Mouse (Mus musculus) liver, adult 2 months (tissue): ENCODE data around the gene Cacna1g. TPM values are rescaled to one million over a fixed set of nuclear protein-coding genes. Genes with fewer than 3 reads are reported as not detected.

ENCODE experiments used
- DNase-seq: peaks from one replicate; pipeline ENCODE4 v3.0.0-alpha.2; 2011; ENCODE audit warnings: low read depth, low spot score; ENCODE audit errors: extremely low read depth
- H3K27ac ChIP-seq: fragments of 200-500 bp; replicated peaks from 2 replicates; pipeline ENCODE4 v1.5.1; 2012; ENCODE audit warnings: low read depth, mild to moderate bottlenecking, control low read depth, inconsistent platforms, low read length; ENCODE audit not compliant: insufficient read depth
- H3K27me3 ChIP-seq: fragments of 200-500 bp; 2 replicates; pipeline ENCODE4 v1.6.1; 2012; ENCODE audit warnings: mild to moderate bottlenecking, moderate library complexity, low read length, inconsistent platforms; ENCODE audit not compliant: control insufficient read depth, insufficient read depth
- H3K36me3 ChIP-seq: fragments of 200-500 bp; 2 replicates; pipeline ENCODE4 v1.6.1; 2012; ENCODE audit warnings: low read length, inconsistent platforms; ENCODE audit not compliant: control insufficient read depth, insufficient read depth
- H3K4me1 ChIP-seq: fragments of 200-500 bp; 2 replicates; pipeline ENCODE4 v1.6.1; 2011; ENCODE audit warnings: low read length; ENCODE audit not compliant: control insufficient read depth, insufficient read depth
- H3K4me3 ChIP-seq: fragments of 200-500 bp; 2 replicates; pipeline ENCODE4 v1.5.1; 2011; ENCODE audit warnings: low read depth, mild to moderate bottlenecking, control low read depth, low read length, moderate library complexity; ENCODE audit not compliant: insufficient read depth
- H3K79me2 ChIP-seq: fragments of 200-500 bp; 2 replicates; pipeline ENCODE4 v1.6.1; 2012; ENCODE audit warnings: inconsistent platforms, mild to moderate bottlenecking, low read length, moderate library complexity; ENCODE audit not compliant: control insufficient read depth, insufficient read depth
- H3K9ac ChIP-seq: fragments of 200-500 bp; 2 replicates; pipeline ENCODE4 v1.6.1; 2012; ENCODE audit warnings: low read depth, mild to moderate bottlenecking, control low read depth, inconsistent platforms, low read length
- CTCF ChIP-seq: fragments of 200-500 bp; IDR thresholded peaks from 2 replicates; pipeline ENCODE4 v1.5.1; 2011; ENCODE audit warnings: low read depth, low read length, control low read depth
- POLR2A ChIP-seq: fragments of 200-500 bp; IDR thresholded peaks from 2 replicates; pipeline ENCODE4 v1.6.1; 2011; ENCODE audit warnings: low read length, control low read depth; ENCODE audit not compliant: insufficient read depth; ENCODE audit errors: extremely low read depth
- WGBS: fragments of 180-500 bp; shearing (Covaris S2); methylation state at CpG from one replicate; pipeline ENCODE4 v1.1.7; 2018; 5-methylcytosine and 5-hydroxymethylcytosine counted together
- polyA plus RNA-seq: library from polyadenylated mRNA; depleted of rRNA; stranded (reverse); fragments of >200 nt; gene quantifications from 2 replicates; pipeline ENCODE4 v1.2.3, GENCODE M21; 2012
- total RNA-seq: library from RNA; depleted of rRNA; stranded (reverse); fragments of >200 nt; gene quantifications from 2 replicates; pipeline ENCODE4 v1.2.3, GENCODE M21; 2014

Gene Cacna1g
- total and polyA plus RNA-seq, 2 experiments, result under 0.01 to 0.26 TPM

DNA sequence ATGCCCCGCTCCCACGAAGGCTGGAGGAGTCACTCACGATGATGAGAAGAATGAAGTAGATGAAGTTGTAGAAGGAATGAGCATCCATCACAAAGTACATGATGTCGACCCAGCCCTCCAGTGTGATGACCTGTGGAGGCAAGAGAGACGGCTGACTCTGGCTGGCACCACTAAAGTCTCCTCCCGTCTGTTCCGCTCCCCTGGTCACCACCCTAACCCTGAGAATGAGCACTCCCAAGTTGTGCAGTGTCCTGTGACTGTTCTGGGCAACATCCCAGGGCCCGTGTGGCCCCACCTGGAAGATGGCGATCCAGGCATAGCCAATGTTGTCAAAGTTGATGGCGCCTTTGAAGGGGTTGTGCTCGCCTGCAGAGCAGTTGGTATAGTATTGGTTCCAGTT lies 12.1 kb downstream of the Cacna1g start:
- Histone ChIP-seq H3K27me3 (no peaks in the 10 kb centered on the region), H3K79me2 (no peaks in the 10 kb centered on the region), H3K9ac (no peak overlapping the region), H3K27ac (no peak overlapping the region), H3K4me1 (no peaks in the 10 kb centered on the region), H3K36me3 (no peaks in the 10 kb centered on the region), H3K4me3 (no peak overlapping the region)
- TF ChIP-seq POLR2A (no peak), CTCF (no peak)
- no peak for DNase-seq
- 91% methylated on average over 11 of the region's 11 CpGs for WGBS

DNA sequence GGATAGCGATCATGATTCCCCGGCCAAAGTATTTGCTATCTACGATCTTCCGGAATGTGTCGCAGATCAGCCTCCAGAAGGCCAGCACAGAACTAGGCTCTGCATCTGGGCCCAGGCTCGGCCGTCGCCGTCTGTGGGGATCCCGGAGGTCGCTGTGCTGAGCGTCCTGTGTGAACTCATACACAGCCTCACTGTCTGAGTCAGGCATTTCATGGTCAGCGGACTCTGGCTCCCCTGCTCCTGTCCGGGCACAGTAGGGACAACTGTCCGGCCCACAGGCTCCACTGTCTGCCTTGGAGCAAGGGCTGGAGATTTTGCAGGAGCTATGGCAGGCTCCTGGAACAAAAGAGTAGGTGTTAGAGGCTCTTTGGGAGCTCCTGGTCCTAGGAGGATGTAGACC lies 17.0 kb downstream of the Cacna1g start:
- Histone ChIP-seq H3K9ac (no peak overlapping the region), H3K27me3 (no peaks in the 10 kb centered on the region), H3K36me3 (no peaks in the 10 kb centered on the region), H3K4me1 (no peaks in the 10 kb centered on the region), H3K79me2 (no peaks in the 10 kb centered on the region), H3K4me3 (no peak overlapping the region), H3K27ac (no peak overlapping the region)
- DNase-seq, result no peak
- TF ChIP-seq CTCF, result no peak
- TF ChIP-seq POLR2A, result no peak
- 79% methylated on average over 15 of the region's 15 CpGs for WGBS

DNA sequence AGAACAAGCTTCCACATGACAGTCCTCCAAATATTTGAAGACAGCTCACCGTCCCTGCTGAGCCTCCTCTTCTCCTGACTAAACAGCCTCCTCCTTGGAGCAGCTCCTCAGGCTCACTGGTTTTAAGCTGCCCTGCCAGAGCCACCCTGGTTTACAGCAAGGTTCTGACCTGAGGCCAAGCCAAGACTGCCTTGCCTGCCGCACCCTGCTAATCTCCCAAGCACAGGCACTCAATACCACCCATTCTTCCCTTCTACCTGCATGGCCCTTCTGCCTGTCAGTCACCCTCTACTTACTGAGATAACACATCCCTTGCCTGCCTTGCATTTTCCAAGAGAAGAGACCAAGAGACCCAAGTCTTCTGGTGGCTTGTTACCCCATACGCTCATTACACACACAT lies 17.7 kb downstream of the Cacna1g start:
- Histone ChIP-seq H3K36me3 (no peaks in the 10 kb centered on the region), H3K4me3 (no peak overlapping the region), H3K4me1 (no peaks in the 10 kb centered on the region), H3K9ac (no peak overlapping the region), H3K27me3 (no peaks in the 10 kb centered on the region), H3K27ac (no peak overlapping the region), H3K79me2 (no peaks in the 10 kb centered on the region)
- TF ChIP-seq CTCF (no peak), POLR2A (no peak)
- 88% methylated on average over 3 of the region's 3 CpGs for WGBS
- no peak for DNase-seq

DNA sequence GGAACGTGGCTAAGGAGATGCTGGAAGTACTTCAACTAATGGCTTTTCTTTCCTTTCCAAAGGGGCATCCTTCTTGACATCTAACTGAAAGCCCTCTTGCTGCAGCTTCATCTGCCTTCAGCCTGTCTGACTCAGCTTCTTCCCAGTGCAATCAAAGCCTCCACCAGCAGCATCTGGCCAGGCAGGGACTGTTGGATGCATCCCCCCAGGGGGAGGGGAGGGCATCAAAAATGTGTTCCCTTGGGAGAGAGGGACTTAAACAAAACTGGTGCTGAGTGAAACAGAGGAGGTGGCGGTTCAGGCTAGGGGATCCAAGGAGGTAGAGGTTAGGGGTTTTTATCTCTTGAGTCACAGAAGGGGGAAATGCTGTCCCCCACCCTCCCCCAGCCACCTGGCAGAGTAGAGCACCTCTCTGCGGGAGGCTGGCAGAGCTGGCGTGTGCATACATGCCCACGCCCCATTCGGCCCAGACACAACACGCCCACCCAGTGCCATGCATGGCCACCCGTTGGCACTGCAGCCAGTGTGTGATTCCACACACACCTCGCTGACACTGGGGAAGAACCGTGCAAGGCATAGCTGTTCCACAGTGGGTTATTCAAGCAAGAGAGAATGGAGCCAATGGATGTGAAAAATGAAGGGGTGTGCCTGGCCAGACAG lies 18.7 kb downstream of the Cacna1g start:
- TF ChIP-seq POLR2A, result no peak
- no peak for TF ChIP-seq CTCF
- Histone ChIP-seq H3K27me3 (no peaks in the 10 kb centered on the region), H3K9ac (no peak overlapping the region), H3K4me3 (no peak overlapping the region), H3K4me1 (no peaks in the 10 kb centered on the region), H3K36me3 (no peaks in the 10 kb centered on the region), H3K79me2 (no peaks in the 10 kb centered on the region), H3K27ac (no peak overlapping the region)
- WGBS, result 89% methylated on average over 10 of the region's 10 CpGs
- no peak for DNase-seq

DNA sequence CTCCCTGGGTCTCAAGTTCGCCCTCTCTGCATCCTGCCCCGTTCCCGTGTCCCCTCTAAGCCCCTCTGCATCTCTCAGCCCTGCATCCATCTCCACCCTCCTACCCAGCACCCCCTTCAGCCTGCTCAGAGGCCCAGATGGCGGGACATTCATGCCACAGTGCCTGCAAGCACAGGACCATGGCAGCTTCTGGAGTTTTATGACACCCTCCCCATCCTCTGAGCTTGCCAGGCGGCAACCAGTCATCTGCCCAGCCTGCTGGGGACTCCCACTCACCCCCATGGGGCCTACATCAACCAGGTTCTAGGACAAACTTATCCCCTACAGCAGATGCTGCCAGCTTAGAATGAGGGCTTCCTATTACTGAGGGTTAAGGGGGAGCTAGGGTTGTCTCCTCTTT lies 19.2 kb downstream of the Cacna1g start:
- 77% methylated on average over 5 of the region's 5 CpGs for WGBS
- Histone ChIP-seq H3K27me3 (no peaks in the 10 kb centered on the region), H3K4me3 (no peak overlapping the region), H3K79me2 (no peaks in the 10 kb centered on the region), H3K4me1 (no peaks in the 10 kb centered on the region), H3K9ac (no peak overlapping the region), H3K27ac (no peak overlapping the region), H3K36me3 (no peaks in the 10 kb centered on the region)
- no peak for DNase-seq
- TF ChIP-seq CTCF (no peak), POLR2A (no peak)

DNA sequence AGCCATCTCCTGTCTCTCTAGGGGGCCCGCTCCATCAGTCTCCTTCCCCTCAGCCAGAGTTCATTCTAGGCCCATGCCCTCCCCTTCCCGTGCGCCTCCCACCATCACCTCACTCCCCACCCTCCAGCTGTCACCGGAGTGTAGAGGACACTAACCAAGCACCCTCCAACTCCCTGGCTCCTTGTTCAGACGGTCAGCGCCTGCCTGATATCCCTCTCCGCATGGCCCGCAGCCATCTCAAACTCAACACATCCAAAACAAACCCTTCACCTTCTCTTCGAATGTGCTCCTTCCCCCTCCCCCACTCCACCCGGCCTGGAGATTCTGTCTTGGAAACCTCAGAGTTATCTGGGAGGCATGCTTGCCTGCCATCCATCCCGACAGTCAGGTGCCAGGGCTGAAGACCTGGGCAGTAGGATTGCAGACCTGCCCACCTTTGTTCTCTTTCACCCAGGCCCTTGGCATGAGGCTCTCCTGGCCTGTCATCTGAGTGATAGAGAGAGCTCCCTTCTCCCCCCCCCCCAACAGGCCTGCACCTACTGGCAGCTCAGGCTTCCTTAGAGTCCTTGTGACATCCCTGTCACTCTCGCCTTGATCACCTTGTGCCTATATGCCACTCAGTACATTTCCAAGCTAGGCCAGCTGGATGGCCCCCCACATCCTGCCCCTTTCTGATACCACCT lies 22.8 kb downstream of the Cacna1g start:
- Histone ChIP-seq H3K27me3 (no peaks in the 10 kb centered on the region), H3K4me3 (no peak overlapping the region), H3K27ac (no peak overlapping the region), H3K79me2 (no peaks in the 10 kb centered on the region), H3K4me1 (no peaks in the 10 kb centered on the region), H3K9ac (no peak overlapping the region), H3K36me3 (no peaks in the 10 kb centered on the region)
- DNase-seq, result no peak
- TF ChIP-seq CTCF (no peak), POLR2A (no peak)
- 72% methylated on average over 12 of the region's 12 CpGs for WGBS
